Mouse (Mus musculus): Measurements from ENCODE around the gene Atg16l2.

Gene Atg16l2

DNA sequence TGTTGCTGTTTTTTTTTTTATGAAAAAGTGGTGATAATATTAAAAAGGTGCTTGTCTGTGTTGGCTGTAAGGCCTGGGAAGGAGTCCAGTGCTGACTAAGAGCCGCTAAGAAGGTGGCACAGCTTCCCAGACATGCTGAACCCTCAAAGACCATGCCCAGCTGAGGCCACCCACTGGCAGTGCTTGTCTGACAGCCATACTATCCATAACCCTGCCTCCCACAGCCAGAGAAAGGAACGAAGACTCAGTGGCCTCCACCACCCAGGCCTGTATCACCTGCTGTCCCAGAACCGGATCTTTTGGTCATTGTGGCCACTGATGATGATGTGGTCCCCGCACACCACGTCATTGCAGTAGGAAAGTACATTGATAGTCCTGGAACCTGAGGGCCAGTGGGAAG lies 10.8 kb downstream of the Atg16l2 start:
- no peak for DNase-seq

DNA sequence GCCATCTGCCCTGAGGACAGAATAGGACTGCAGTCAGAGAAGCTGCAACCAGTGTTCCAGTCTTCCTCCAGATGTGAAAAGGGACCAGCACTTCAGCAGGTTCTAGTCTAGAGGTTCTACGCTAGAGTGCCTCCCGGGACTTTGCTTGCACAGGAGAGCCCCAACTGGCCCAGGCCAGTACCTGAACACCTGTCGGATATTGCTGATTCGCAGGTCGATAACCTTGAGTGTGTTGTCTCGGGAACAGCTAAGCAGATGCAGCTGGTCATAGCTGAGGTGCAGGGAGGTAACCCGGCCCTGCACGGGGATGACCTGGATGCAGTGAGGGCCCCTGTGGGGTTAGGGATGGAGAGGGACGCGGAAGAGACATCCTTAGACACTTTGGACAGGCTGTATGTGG lies 11.7 kb downstream of the Atg16l2 start:
- no peak for DNase-seq

DNA sequence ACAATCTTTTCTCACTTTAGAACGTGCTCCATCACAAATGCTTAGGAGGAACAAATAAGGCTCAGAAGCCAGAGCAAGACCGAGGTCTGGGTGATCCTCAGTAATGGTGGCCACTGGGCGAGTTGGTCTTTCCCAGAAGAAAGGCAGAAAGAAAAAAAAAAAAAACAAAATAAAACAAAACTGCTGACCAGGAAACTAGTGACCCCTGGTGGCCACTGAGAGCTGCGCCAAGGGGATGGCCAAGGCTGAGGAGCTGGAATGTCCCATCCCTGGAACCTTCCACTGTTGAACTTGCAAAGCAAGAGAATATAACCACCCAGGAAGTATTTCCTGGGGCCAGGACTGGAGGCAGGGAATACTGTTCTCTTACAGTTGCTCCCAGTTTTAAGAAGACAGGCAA lies 13.6 kb downstream of the Atg16l2 start:
- DNase-seq: peak; percentile 68

DNA sequence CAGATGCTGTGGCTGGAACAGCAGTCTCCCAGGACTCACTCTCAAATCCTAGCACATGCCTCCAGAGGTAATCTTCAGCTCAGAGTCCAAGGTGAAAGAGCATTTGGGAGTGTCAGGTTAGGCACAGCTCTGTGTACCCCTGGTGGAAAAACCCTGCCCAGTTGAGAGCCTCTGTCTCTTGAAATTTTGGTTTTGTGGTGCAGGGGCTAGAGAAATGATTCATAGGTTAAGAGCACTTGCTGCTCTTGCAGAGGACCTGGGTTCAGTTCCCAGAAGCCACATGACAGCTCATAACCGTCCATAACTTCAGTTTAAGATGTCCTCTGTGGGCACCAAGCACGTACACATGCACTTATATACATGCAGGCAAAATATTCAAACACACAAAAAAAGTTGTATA lies 14.2 kb downstream of the Atg16l2 start:
- DNase-seq: no peak

DNA sequence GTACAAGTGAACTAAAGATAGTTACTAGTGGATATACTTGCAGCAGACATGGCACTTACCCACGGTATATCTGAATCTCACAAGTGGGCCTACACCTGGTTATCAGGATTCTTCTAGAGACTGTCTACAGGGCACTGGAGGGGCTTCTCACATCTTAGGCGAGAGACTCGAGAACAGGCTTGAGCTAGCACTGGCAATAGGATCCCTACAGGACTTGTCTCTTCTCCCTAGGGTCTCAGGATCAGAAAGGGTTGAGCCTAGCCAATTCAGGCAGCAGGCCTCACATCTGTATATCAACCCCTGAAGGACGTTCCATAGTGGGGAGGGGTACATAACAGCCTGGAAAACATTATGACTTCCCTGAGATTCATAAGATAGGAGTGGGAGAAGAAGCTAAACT lies 15.2 kb downstream of the Atg16l2 start:
- DNase-seq: no peak

DNA sequence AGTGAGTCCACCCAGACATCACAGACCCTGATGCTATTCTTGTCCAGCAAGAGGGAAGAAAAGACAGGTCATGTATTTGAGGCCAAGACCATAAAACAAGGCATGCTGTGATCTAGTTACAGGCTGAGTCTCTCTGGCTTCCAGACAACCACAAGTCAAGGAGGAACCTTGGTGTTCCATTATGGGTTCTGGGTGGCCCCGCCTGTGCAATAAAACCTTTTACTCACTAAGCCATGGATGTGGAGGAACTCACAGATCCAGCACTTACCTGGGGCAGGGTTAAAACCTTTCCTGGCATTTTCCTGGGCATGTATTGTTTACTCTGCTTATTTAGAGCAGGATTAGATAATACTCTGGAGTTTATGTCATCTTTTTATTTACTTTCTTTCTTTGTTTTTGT lies 17.5 kb downstream of the Atg16l2 start:
- no peak for DNase-seq

DNA sequence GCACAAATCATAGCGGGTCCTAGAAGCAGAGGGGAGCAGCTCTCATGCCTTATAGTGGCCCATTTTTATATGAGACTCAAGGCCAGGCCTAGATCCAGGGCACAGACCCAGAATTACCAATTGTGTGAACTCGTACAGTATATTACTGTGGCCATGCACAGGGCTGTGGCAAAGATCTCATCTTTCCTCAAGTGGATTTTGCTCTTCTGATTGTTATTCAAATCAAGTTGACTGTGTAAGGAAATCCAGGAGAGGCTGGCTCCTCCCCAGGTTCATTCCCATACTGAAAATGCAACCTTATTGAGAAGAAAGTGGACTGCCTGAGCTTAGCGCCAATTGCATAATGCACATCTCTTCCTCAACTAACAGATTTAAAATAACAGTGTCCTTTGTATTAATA lies 19.3 kb downstream of the Atg16l2 start:
- no peak for DNase-seq

DNA sequence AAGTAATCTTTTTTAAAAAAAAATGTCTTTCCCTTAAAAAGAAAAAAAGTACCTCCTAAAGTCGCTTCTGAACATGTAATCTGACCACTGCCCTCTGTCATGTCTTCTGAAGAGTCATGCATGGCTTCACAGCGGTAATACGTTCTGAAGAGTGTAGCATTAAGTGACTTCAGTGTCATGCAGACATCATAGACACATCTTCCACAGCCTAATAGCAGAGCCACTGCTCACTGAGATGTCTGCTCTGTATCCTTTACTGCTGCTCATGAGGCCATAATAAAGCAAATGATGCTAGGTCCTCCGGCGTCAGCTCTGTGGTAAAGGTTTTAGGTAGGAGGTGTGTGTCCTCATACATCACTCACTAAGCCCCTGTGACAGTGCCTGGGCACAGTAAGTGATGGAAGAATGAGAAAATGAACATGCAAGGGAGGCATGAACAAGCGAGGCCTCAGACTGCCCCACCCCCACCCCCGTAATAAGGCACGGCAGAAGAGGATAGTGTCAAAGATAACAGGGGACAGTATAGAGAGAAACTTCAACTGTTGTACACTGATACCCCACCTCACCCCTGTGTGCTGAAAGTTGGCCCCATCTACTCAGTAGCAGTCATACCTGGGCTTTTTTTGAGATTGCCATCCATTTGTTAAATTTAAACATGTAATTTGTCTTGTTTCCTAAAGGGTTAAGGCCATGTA lies 29.4 kb downstream of the Atg16l2 start:
- DNase-seq: no peak

DNA sequence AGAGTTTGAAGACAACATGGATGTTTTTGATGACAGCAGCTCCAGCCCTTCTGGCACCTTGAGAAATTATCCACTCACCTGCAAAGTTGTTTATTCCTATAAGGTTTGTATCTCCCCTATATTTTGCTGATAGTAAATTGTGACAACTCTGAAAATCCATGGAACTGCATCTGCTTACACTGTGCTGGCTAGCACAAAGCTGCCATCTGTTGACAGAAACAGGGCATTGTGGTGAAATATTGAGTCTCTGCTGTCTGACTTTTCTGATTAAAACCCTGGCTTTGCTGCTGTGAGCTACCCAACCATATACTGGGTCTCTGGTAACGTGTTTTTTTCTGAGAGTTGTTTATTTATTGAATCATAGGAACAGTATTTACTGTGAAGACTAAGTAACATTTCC lies 30.4 kb downstream of the Atg16l2 start:
- DNase-seq: no peak

DNA sequence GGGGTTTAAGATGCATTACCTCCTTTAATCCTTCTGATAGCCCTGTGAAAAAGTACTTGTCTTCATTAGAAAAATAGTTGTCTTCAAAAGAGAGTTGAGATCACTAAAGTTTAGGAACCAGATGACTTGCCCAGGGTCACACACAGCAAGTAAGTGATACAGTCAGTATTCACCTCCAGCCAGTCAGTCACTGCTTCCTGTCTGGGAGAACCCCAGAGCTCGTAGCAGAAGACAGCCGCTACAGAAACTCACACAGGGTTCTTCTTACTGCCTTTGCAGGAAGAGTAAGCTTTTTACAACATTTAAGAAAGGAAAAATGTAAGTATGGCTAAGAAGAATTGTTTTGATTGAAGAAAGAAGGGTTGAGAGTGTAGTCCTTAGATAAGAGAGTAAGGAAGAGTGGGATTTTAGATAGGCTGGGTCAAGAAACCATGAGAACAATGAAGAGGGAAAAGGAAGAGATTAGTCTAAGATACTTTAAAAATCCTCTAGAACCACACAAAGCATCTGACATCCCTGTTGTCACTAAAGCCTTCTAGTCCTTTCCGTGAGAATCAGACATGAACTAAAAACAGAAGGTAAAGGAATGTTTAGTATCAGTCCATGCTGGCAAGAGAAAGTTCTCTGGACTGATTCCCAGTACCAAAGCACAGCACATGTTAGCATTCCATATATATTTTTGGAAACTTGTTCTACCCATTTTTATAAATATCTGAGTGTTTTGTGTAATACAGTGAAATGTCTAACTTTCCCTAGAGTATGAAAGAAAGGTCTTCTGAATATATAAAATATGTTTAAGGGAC lies 34.4 kb downstream of the Atg16l2 start:
- DNase-seq: no peak

DNA sequence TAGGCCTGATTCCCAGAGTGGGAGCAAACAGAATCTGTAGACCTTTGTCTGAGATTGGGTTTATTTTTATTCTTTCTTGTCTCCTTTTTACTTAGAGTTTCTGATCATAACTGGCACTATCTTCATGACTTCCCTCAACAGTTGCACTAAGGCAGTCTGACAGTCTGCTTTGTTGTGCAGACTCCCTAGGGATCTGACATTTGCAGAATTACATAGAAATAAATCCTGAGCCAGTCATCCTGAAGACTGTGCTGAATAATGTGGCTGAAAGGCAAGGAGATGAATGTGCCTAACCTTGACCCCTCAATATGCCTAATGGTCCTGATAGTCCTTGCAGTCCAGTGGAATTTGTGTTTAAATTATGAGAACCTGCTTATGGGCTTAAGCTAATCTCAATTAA lies 38.5 kb downstream of the Atg16l2 start:
- no peak for DNase-seq

DNA sequence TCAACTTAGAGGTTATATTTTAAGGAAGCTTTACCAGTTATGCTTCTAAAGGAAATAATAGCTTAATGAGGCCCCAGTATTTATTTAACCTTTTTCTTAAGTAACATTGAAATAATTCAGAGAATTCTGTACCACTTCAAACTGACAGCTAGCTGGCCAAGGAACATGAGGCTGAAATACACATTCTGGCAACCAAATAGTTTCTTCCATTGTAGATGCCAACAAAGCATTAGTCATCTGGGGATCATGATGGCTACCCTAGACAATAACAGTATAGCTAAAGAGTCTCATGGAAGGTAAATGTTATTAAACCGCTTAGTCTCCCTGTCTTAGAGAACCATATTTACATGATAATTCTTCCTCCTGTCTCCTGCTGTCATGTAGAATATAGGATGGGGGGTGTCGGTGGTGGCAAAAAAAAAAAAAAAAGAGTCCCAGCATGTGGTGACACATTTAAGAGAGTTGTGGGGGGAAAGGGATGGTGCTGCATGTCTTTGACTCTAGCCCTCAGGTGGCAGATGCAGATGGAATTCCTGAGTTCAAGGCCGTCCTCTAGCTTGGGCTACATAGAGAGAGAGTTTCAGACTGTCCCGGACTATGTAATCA lies 40.0 kb downstream of the Atg16l2 start:
- DNase-seq: no peak

DNA sequence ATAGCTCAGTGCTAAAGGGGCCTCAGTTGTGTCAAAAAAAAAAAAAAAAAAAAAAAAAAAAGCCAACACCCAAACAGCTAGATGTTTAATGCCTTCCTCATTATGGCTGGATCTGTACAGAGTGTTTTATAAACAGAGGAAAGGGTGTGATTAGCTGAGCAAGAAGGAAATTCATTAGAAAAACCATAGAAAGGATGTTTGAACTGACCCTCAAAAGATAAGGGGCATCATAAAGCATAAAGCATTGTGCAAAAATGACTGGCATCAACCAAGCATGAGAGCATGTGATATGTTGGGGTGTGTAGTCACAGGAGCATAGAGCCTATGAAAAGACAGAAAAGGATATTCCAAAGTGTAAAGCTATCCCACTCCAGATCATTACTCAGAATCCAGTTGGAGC lies 43.6 kb downstream of the Atg16l2 start:
- DNase-seq: no peak

DNA sequence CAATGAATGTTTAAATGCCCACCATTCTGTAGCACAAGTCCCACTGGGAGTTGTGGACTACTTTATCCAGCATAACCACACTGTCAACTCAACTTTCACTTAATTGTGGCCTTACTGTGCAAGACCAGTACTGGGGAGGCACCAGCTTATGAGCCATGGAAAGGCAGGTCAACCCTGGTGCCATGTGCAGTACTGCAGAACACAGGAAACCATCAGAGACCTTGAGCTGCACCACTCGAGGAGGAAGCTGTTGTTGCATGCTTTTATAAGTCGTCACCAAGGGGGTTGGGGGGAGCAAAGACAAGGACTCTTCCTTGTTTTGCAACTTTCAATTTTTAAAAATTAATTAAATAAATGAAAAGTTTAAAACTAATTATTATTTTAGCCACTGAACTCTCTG lies 49.0 kb downstream of the Atg16l2 start:
- DNase-seq: no peak

DNA sequence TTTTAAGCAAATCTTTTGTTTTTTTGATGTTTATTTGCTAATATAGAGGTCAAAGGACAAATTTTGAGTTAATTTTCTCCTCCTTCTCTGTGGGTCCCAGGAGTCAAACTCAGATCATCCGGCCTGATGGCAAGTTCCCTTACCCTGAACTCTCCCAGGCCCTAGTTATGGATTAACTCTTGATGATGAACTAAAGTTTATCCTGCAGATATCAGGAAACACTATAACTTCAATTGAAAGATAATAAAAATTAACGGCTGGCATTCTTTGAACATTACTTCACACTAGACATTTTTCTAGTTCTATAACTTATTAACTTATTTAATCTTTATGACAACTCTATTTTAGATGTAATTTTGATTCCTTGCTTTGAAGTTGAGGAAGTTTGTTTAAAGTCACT lies 52.9 kb downstream of the Atg16l2 start:
- no peak for DNase-seq

DNA sequence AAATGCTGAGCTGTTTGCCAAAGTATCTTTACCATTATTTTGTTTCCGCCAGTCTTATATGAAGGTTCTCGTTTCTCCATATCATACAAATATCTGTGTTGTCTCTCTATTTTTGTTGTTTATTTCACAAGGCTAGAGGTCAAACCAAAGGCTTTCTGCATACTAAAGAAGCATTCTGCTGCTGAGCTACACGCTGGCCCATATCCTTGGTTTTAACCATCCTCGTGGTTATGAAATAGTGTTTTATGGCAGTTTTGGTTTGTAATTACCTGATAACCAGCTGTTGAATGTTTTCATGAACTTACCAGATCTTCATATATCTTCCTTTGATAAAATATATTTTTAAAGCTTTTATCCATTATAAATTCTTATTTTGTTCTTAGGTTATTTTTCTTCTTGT lies 53.3 kb downstream of the Atg16l2 start:
- DNase-seq: no peak

DNA sequence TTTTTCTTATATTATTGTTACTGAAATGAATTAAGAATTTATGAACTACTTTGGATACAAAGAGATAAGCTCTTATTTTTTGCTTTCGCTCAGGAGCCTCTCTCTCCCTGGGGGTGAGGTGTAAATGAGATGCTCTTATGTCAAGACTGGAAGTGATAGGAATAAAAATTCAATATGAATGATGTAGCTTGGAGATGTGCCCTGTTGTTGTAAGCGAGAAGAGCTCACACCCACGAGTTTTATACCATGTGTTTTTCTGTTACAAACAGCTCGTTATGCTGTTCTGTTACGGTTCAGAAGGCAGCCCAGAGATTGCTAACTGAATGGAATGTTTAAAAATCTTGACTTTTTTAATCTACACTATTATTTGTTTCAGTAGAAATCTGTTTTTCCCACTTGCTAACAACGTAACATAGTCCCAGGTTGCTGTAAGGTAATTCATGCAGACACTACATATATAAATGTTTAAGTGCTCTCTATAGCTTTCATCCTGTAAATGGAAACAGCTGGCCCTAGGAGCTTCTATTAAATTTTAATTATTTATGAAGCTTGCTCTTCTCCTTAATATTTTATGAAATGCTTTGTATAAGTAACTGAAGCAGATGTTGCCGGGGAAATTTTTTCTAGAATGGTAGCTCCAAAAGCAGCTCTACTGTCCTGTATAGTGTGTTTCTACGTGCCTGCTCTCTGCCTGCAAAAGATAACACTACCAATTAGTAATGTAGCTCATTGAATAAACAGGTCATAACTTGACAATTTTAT lies 65.2 kb downstream of the Atg16l2 start:
- no peak for DNase-seq

DNA sequence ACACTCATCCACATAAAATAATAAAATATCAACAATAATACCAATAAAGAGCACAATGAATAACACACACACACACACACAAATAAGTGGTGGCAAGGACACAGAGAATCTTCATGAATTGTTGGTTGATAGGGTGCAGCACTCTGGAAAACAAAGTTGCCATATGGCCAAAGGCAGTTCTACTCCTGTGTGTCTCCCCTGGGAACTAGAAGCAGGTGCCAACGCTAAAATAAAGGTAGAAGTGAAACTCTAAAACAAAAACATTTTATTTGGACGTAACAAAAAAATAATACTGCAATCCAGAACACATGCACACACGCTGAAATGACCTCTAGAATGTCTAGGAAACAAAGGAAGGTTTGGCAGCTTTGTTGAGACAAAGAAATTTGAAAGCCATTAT lies 69.3 kb downstream of the Atg16l2 start:
- DNase-seq: no peak

DNA sequence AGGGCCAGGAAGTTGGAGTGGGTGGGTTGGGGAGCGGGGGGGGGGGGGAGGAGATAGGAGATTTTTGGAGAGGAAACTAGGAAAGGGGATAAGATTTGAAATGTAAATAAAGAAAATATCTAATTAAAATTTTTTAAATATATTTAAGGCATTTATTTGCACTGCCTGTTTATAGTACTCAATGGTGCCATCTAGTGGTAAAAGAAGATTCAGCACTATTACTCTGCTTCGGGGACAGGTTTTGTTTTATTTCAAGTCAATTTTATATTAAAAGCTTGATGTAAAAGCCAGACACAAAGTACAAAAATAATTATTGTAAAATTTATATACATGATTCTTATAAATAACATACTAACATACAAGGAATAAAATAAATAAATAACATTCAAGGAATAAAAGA lies 70.6 kb downstream of the Atg16l2 start:
- DNase-seq: no peak

DNA sequence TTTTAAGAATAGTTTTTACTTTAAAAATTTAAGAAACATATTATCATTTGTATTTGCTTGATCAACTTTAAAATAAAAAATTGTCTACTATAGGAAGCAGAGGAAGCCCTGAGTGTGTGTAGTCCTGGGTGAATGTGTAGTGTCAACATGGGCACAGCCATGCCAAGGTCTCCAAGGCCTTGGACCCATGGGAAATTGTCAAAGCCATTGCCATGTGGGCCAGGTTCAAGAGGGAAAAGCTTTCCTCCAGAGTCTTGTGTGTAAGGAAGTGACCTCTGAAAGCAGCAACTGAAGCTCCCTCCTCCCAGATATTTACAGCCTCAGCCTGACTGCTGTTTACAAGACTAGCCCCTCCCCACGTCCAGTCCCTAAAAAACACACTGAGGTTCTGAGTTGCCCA lies 72.7 kb downstream of the Atg16l2 start:
- DNase-seq: no peak

DNA sequence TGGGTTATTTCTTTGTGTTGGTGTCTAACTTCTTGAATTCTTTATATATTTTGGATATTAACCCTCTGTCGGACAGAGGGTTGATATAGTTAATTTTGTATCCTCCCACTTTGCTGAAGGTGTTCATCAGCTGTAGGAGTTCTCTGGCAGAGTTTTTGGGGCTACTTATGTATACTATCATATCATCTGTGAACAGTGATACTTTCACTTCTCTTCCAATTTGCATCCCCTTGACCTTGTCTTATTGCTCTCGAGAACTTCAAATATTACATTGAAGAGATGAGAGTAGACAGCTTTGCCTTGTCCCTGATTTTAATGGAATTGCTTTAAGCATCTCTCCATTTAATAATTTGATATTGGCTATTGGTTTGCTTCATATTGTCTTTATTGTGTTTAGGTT lies 78.5 kb downstream of the Atg16l2 start:
- DNase-seq: no peak

DNA sequence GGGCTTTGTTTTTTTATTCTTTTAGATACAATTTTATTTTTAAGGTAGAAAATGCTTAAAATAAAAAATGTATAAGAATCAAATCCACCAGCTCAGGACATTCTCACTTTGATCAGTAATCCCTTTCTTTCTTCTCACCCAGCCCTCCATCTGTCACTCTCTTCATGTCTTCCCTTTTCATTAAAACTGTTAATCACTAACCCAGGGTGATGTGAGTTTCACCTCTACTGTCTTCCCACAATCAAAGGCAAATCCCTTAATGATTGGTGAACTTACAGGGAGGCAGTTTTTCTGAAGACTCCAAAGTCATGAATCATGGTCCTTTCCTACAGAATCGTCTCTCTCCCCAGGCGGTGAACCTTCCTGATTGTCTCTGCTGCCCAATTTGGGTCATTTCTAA lies 85.3 kb downstream of the Atg16l2 start:
- no peak for DNase-seq

DNA sequence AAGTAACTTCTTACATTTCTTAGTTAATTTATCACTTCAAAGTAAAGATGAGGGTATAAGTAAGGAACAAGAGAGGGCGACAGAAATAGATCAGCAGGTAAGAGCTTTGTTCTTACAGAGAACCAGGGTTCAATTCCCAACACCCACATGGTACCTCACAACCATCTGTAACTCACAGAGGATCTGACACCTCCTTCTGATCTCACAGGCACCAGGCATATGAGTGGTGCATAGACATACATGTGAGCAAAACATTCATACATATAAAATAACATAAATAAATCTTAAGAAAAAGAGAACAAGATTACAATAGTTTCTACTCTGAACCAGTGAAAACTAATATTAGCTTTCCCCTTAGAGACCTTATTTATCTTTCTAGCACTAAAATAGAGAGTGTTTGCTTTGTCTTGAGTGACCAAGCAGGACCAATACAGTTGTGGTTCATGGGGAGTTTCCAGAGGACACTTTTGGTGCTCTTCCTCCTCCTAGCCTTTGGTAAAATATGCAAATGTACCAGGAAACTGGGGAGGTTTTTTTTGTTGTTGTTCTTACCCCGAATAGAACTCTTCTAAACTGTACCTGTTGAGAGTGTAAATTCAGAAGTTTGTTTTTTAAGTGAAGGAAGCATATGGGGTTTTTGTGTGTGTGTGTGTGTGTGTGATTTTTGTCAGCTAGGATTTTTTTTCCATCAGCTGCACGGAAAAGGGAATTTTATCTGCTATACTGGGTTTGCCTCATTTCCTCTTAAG lies 88.4 kb downstream of the Atg16l2 start:
- DNase-seq: no peak
